ENCODE assay signal across 14 mouse cellular contexts in the genomic region with DNA sequence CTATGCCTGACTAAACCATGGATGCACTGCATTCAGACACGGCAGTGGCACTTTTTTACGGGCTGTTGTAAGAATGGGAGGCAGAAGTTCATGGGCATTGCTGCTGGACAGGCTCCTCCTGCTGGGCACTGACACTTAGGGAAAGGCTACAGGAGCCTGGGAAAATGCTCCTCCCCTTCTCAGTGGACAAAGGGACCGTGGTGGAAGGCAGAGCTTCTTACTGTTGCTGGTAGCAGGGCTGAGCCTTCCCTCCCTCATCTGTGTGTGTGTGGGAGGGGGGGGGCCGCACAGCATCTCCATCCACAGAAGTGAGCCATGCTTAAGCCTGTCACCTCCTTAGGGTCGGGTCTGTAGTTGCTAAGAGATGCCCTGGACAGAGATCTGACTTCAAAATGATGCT. TPM values are rescaled to one million over a fixed set of nuclear protein-coding genes. Genes with fewer than 3 reads are reported as not detected.
DNase-seq lines count a peak whose midpoint lies in the region; ATAC-seq and TF ChIP-seq lines count a peak whose summit lies in the region.
"Had no signal": no experiment of that assay in that cellular context is flagged by ENCODE, and none has a peak within 500 bp of the region (broad histone marks: within the 10 kb centered on the region; RNA-seq: fewer than 3 reads in every experiment).

No protein-coding gene starts in this region.

- H3K36me3 ChIP-seq in heart, postnatal 0 days (replicated peaks; ENCODE audit: control insufficient read depth, insufficient read depth, low read length), result peaks cover 15% of the 10 kb centered on the region; the same call in 1 of the 2 replicates
- H3K36me3 ChIP-seq in midbrain, embryonic 10.5 days, result peaks cover 76% of the 10 kb centered on the region
- H3K36me3 ChIP-seq in midbrain, embryonic 16.5 days (ENCODE audit: control insufficient read depth, insufficient read depth, low read length), result no peaks in the 10 kb centered on the region
- H3K36me3 ChIP-seq in hindbrain, postnatal 0 days (ENCODE audit: insufficient read depth, low read length), result no peaks in the 10 kb centered on the region; the same call in 1 of the 2 replicates
- H3K36me3 ChIP-seq in stomach, postnatal 0 days (ENCODE audit: control insufficient read depth, insufficient read depth, low read length), result no peaks in the 10 kb centered on the region

- H3K27me3 ChIP-seq in heart, postnatal 0 days (ENCODE audit: control insufficient read depth, insufficient read depth, low read length), result no peaks in the 10 kb centered on the region
- H3K27me3 ChIP-seq in midbrain, embryonic 10.5 days (ENCODE audit: low read depth, poor library complexity, severe bottlenecking), result no peaks in the 10 kb centered on the region
- H3K27me3 ChIP-seq in midbrain, embryonic 16.5 days (ENCODE audit: control insufficient read depth, insufficient read depth, low read depth, low read length), result no peaks in the 10 kb centered on the region
- no peaks in the 10 kb centered on the region for H3K27me3 ChIP-seq in hindbrain, postnatal 0 days (ENCODE audit: insufficient read depth, low read length)
- H3K27me3 ChIP-seq in stomach, postnatal 0 days (ENCODE audit: control insufficient read depth, insufficient read depth, low read length), result no peaks in the 10 kb centered on the region
- H3K27me3 ChIP-seq: neural tube, embryonic 12.5 days had no signal

- no peak for TF ChIP-seq CTCF in heart, postnatal 0 days (IDR thresholded peaks at IDR 0.05; ENCODE audit: low read depth)
- no peak for TF ChIP-seq CTCF in hindbrain, postnatal 0 days (IDR thresholded peaks at IDR 0.05; ENCODE audit: low read depth)
- peak; percentile 63 for TF ChIP-seq CTCF in stomach, postnatal 0 days (IDR thresholded peaks at IDR 0.05; ENCODE audit: low read depth)

- TF ChIP-seq EP300 in heart, postnatal 0 days (IDR thresholded peaks at IDR 0.05; ENCODE audit: low read depth), result no peak
- no peak for TF ChIP-seq EP300 in stomach, postnatal 0 days (optimal IDR thresholded peaks at IDR 0.05)

- H3K27ac ChIP-seq in heart, postnatal 0 days (ENCODE audit: low read depth), result no peak overlapping the region; the same call in 1 of the 2 replicates
- peak overlapping the region; percentile 34 for H3K27ac ChIP-seq in midbrain, embryonic 10.5 days (replicated peaks)
- H3K27ac ChIP-seq in midbrain, embryonic 16.5 days (ENCODE audit: low read length), result no peak overlapping the region
- peak overlapping the region; percentile 26; the same call in 1 of the 2 replicates for H3K27ac ChIP-seq in hindbrain, postnatal 0 days
- H3K27ac ChIP-seq in stomach, postnatal 0 days (replicated peaks), result peak overlapping the region; percentile 91
- H3K27ac ChIP-seq: neural tube, embryonic 12.5 days had no signal

- WGBS in heart, postnatal 0 days, result 60% methylated on average over 5 of the region's 5 CpGs
- WGBS in midbrain, embryonic 10.5 days, result 61% methylated on average over 5 of the region's 5 CpGs
- 22% methylated on average over 4 of the region's 5 CpGs for WGBS in midbrain, embryonic 16.5 days
- 42% methylated on average over 5 of the region's 5 CpGs for WGBS in hindbrain, postnatal 0 days
- WGBS in stomach, postnatal 0 days, result 62% methylated on average over 5 of the region's 5 CpGs

- H3K9me3 ChIP-seq in heart, postnatal 0 days (replicated peaks; ENCODE audit: control insufficient read depth, low read length), result no peaks in the 10 kb centered on the region
- H3K9me3 ChIP-seq in midbrain, embryonic 10.5 days (replicated peaks), result no peaks in the 10 kb centered on the region
- no peaks in the 10 kb centered on the region for H3K9me3 ChIP-seq in midbrain, embryonic 16.5 days (replicated peaks; ENCODE audit: control insufficient read depth, low read length, poor library complexity, severe bottlenecking)
- no peaks in the 10 kb centered on the region for H3K9me3 ChIP-seq in hindbrain, postnatal 0 days (ENCODE audit: low read length)
- no peaks in the 10 kb centered on the region for H3K9me3 ChIP-seq in stomach, postnatal 0 days (ENCODE audit: control insufficient read depth, low read length)
- H3K9me3 ChIP-seq: neural tube, embryonic 12.5 days had no signal

- H3K4me3 ChIP-seq in heart, postnatal 0 days (ENCODE audit: low read depth, low read length), result no peak overlapping the region; the same call in 1 of the 2 replicates
- no peak overlapping the region for H3K4me3 ChIP-seq in midbrain, embryonic 10.5 days
- no peak overlapping the region for H3K4me3 ChIP-seq in midbrain, embryonic 16.5 days (ENCODE audit: low read depth, low read length)
- H3K4me3 ChIP-seq in hindbrain, postnatal 0 days (ENCODE audit: low read length), result no peak overlapping the region
- no peak overlapping the region for H3K4me3 ChIP-seq in stomach, postnatal 0 days (ENCODE audit: low read depth, low read length)
- H3K4me3 ChIP-seq: neural tube, embryonic 12.5 days had no signal

- no peak overlapping the region for H3K4me2 ChIP-seq in heart, postnatal 0 days (ENCODE audit: low read depth, low read length)
- H3K4me2 ChIP-seq in midbrain, embryonic 16.5 days (ENCODE audit: low read length), result no peak overlapping the region
- H3K4me2 ChIP-seq in hindbrain, postnatal 0 days (ENCODE audit: low read depth, low read length), result no peak overlapping the region
- H3K4me2 ChIP-seq in stomach, postnatal 0 days (replicated peaks; ENCODE audit: low read depth), result 0 out of 2 replicates have a peak overlapping the region, but pooled peaks have one; percentile 15
- H3K4me2 ChIP-seq: neural tube, embryonic 12.5 days had no signal

- ATAC-seq in heart, postnatal 0 days (ENCODE audit: insufficient read depth, low read depth), result 0 out of 2 replicates have a peak, but pooled peaks have one; percentile 20
- ATAC-seq in midbrain, embryonic 16.5 days, result no peak
- no peak for ATAC-seq in hindbrain, postnatal 0 days
- peak; percentile 41 for ATAC-seq in stomach, postnatal 0 days (ENCODE audit: low FRiP score, low TSS enrichment)
- ATAC-seq in CD4-positive, CD25-positive, alpha-beta regulatory T cell, adult 4 months, result no peak

- no peaks in the 10 kb centered on the region; the same call in 1 of the 2 replicates for H3K4me1 ChIP-seq in heart, postnatal 0 days (ENCODE audit: control insufficient read depth, insufficient read depth)
- peaks cover 23% of the 10 kb centered on the region for H3K4me1 ChIP-seq in midbrain, embryonic 10.5 days
- H3K4me1 ChIP-seq in midbrain, embryonic 16.5 days (ENCODE audit: control insufficient read depth, insufficient read depth, low read length), result 0 out of 2 replicates have a peak, but pooled peaks cover 4% of the 10 kb centered on the region
- peaks cover 4% of the 10 kb centered on the region; the same call in 1 of the 2 replicates for H3K4me1 ChIP-seq in hindbrain, postnatal 0 days (ENCODE audit: insufficient read depth, low read length)
- no peaks in the 10 kb centered on the region; the same call in 1 of the 2 replicates for H3K4me1 ChIP-seq in stomach, postnatal 0 days (replicated peaks; ENCODE audit: control insufficient read depth, insufficient read depth)

- no peak overlapping the region for H3K9ac ChIP-seq in heart, postnatal 0 days (replicated peaks; ENCODE audit: low read depth, low read length)
- H3K9ac ChIP-seq in midbrain, embryonic 16.5 days (ENCODE audit: low read depth, low read length), result no peak overlapping the region
- 0 out of 2 replicates have a peak overlapping the region, but pooled peaks have one; percentile 13 for H3K9ac ChIP-seq in hindbrain, postnatal 0 days (replicated peaks; ENCODE audit: low read length)
- H3K9ac ChIP-seq in stomach, postnatal 0 days (ENCODE audit: low read length), result no peak overlapping the region
- H3K9ac ChIP-seq: neural tube, embryonic 12.5 days had no signal

- intact Hi-C loops in heart, postnatal 25 days (cut with DNase I), result no loop called here

- no peak for DNase-seq in heart, postnatal 0 days (ENCODE audit: low spot score)
- no peak for DNase-seq in heart, postnatal 25 days (ENCODE audit: low spot score)
- no peak for DNase-seq in midbrain, embryonic 10.5 days (ENCODE audit: low spot score)
- DNase-seq in hindbrain, postnatal 0 days (ENCODE audit: low spot score), result no peak
- DNase-seq in stomach, postnatal 0 days (ENCODE audit: low spot score), result peak; percentile 79
- DNase-seq in urinary bladder, postnatal 10 days (ENCODE audit: low spot score), result no peak
- DNase-seq: kidney, postnatal 4 days; left cerebral cortex, postnatal 4 days had no signal

RNA-seq across cellular contexts. Expression of gene Phxr2, which starts 5.2 kb away (rescaled TPM):
- total RNA-seq in heart, postnatal 0 days (2014; rRNA removed; ENCODE audit: low replicate concordance), result not detected in 2 replicates
- not detected in 2 replicates for polyA plus RNA-seq in heart, postnatal 0 days (2015; fragmentation: Nextera tagmentation; extraction: Ambion mirVana)
- not detected for total RNA-seq in heart, postnatal 25 days (2021)
- polyA plus RNA-seq in midbrain, embryonic 10.5 days (2016; fragmentation: Nextera tagmentation; extraction: Ambion mirVana), result 0.11 and 0.23 TPM in 2 replicates
- not detected in 2 replicates for polyA plus RNA-seq in midbrain, embryonic 16.5 days (2015; fragmentation: Nextera tagmentation; extraction: Ambion mirVana)
- total RNA-seq in hindbrain, postnatal 0 days (2014; rRNA removed), result not detected in 2 replicates
- polyA plus RNA-seq in hindbrain, postnatal 0 days (2015; fragmentation: Nextera tagmentation; extraction: Ambion mirVana), result not detected in 2 replicates
- polyA plus RNA-seq in stomach, postnatal 0 days (2015; fragmentation: Nextera tagmentation; extraction: Ambion mirVana), result not detected in 2 replicates
- polyA plus RNA-seq in CD4-positive, CD25-positive, alpha-beta regulatory T cell, adult 4 months (2017; shearing (Covaris generic)), result under 1 TPM in 1 of 2 experiments, not detected in 1; 0.47 TPM
- total RNA-seq: gastrocnemius, postnatal 25 days; heart, postnatal 36 days; left cerebral cortex, postnatal 4 days had no signal
- polyA plus RNA-seq: cortical plate, adult 2 months had no signal

RNA-seq across cellular contexts. Expression of gene Galnt4, which starts 23.3 kb away (rescaled TPM):
- total RNA-seq in heart, postnatal 0 days (2014; rRNA removed; ENCODE audit: low replicate concordance), result 3.7 and 5.6 TPM in 2 replicates
- polyA plus RNA-seq in heart, postnatal 0 days (2015; fragmentation: Nextera tagmentation; extraction: Ambion mirVana), result 3.2 and 3.4 TPM in 2 replicates
- total RNA-seq in heart, postnatal 25 days (2021), result 1 to 10 TPM; 3.2 to 3.6 TPM
- polyA plus RNA-seq in midbrain, embryonic 10.5 days (2016; fragmentation: Nextera tagmentation; extraction: Ambion mirVana), result 3.5 and 3.6 TPM in 2 replicates
- 2.6 and 2.8 TPM in 2 replicates for polyA plus RNA-seq in midbrain, embryonic 16.5 days (2015; fragmentation: Nextera tagmentation; extraction: Ambion mirVana)
- 5.1 and 5.2 TPM in 2 replicates for total RNA-seq in hindbrain, postnatal 0 days (2014; rRNA removed)
- polyA plus RNA-seq in hindbrain, postnatal 0 days (2015; fragmentation: Nextera tagmentation; extraction: Ambion mirVana), result 3.3 and 3.4 TPM in 2 replicates
- 34.0 and 34.9 TPM in 2 replicates for polyA plus RNA-seq in stomach, postnatal 0 days (2015; fragmentation: Nextera tagmentation; extraction: Ambion mirVana)
- polyA plus RNA-seq in CD4-positive, CD25-positive, alpha-beta regulatory T cell, adult 4 months (2017; shearing (Covaris generic)), result 1 to 10 TPM; 2.8 to 3.3 TPM

RNA-seq across cellular contexts. Expression of gene Poc1b, which starts 24.5 kb away (rescaled TPM):
- total RNA-seq in heart, postnatal 0 days (2014; rRNA removed; ENCODE audit: low replicate concordance), result 5.2 and 7.4 TPM in 2 replicates
- 3.2 and 3.6 TPM in 2 replicates for polyA plus RNA-seq in heart, postnatal 0 days (2015; fragmentation: Nextera tagmentation; extraction: Ambion mirVana)
- total RNA-seq in heart, postnatal 25 days (2021), result 1 to 10 TPM; 5.3 to 6.4 TPM
- polyA plus RNA-seq in midbrain, embryonic 10.5 days (2016; fragmentation: Nextera tagmentation; extraction: Ambion mirVana), result 28.3 and 32.6 TPM in 2 replicates
- polyA plus RNA-seq in midbrain, embryonic 16.5 days (2015; fragmentation: Nextera tagmentation; extraction: Ambion mirVana), result 10.5 and 11.2 TPM in 2 replicates
- total RNA-seq in hindbrain, postnatal 0 days (2014; rRNA removed), result 10.1 and 13.8 TPM in 2 replicates
- polyA plus RNA-seq in hindbrain, postnatal 0 days (2015; fragmentation: Nextera tagmentation; extraction: Ambion mirVana), result 9.7 and 11.0 TPM in 2 replicates
- polyA plus RNA-seq in stomach, postnatal 0 days (2015; fragmentation: Nextera tagmentation; extraction: Ambion mirVana), result 6.7 and 9.4 TPM in 2 replicates
- 10 to 100 TPM; 10.0 TPM for polyA plus RNA-seq in CD4-positive, CD25-positive, alpha-beta regulatory T cell, adult 4 months (2017; shearing (Covaris generic))

Comparison
In these comparisons a context has a peak if more than half of its experiments do, and no peak if none do; other contexts are left out.
1. H3K27ac ChIP-seq: peak in midbrain, embryonic 10.5 days (single experiment), hindbrain, postnatal 0 days (single experiment) and stomach, postnatal 0 days (single experiment); none in heart, postnatal 0 days (single experiment) and midbrain, embryonic 16.5 days (single experiment).
2. ATAC-seq: peak in heart, postnatal 0 days (single experiment) and stomach, postnatal 0 days (single experiment); none in midbrain, embryonic 16.5 days (single experiment), hindbrain, postnatal 0 days (single experiment) and CD4-positive, CD25-positive, alpha-beta regulatory T cell, adult 4 months (single experiment).